Comparison of ENCODE assay signal across 7 mouse cellular contexts in genomic region chr6:30508824-30509223, GRCm38 (mm10). TPM values are rescaled to one million over a fixed set of nuclear protein-coding genes. Genes with fewer than 3 reads are reported as not detected.
A peak's percentile ranks its signal among the peaks of the same experiment; 100 is the strongest.
DNase-seq lines count a peak whose midpoint lies in the region; ATAC-seq and TF ChIP-seq lines count a peak whose summit lies in the region.

No protein-coding gene starts in this region.

- no peak for TF ChIP-seq POLR2A in small intestine, adult 2 months (IDR thresholded peaks at IDR 0.05; ENCODE audit: low read depth, low read length)

- H3K27ac ChIP-seq in lung, postnatal 0 days (ENCODE audit: low read length), result peak overlapping the region; percentile 92
- peak overlapping the region; percentile 97 for H3K27ac ChIP-seq in forebrain, embryonic 11.5 days (ENCODE audit: low read depth, low read length)
- H3K27ac ChIP-seq in limb, embryonic 12.5 days, result peak overlapping the region; percentile 98
- 0 out of 2 replicates have a peak overlapping the region, but pooled peaks have one; percentile 69 for H3K27ac ChIP-seq in small intestine, adult 2 months (ENCODE audit: insufficient read depth, low read depth, low read length)

- WGBS in lung, postnatal 0 days, result 4% methylated on average over 2 of the region's 2 CpGs
- WGBS in forebrain, embryonic 11.5 days, result 5% methylated on average over 2 of the region's 2 CpGs
- WGBS in limb, embryonic 12.5 days, result 10% methylated on average over 2 of the region's 2 CpGs
- 5% methylated on average over 2 of the region's 2 CpGs for WGBS in small intestine, adult 2 months

- H3K4me3 ChIP-seq in lung, postnatal 0 days (ENCODE audit: low read depth, low read length), result peak overlapping the region; percentile 59
- H3K4me3 ChIP-seq in forebrain, embryonic 11.5 days (ENCODE audit: low read depth, low read length), result peak overlapping the region; percentile 53
- peak overlapping the region; percentile 56 for H3K4me3 ChIP-seq in limb, embryonic 12.5 days (replicated peaks)
- H3K4me3 ChIP-seq in small intestine, adult 2 months (ENCODE audit: low read depth, low read length), result peak overlapping the region; percentile 85

- H3K9me3 ChIP-seq in lung, postnatal 0 days (ENCODE audit: low read length), result no peaks in the 10 kb centered on the region
- H3K9me3 ChIP-seq in forebrain, embryonic 11.5 days (ENCODE audit: control insufficient read depth, low read length), result no peaks in the 10 kb centered on the region
- no peaks in the 10 kb centered on the region for H3K9me3 ChIP-seq in limb, embryonic 12.5 days

- peak overlapping the region; percentile 60 for H3K9ac ChIP-seq in lung, postnatal 0 days (replicated peaks; ENCODE audit: low read depth)
- H3K9ac ChIP-seq in forebrain, embryonic 11.5 days (ENCODE audit: low read length), result peak overlapping the region; percentile 95
- peak overlapping the region; percentile 74 for H3K9ac ChIP-seq in limb, embryonic 12.5 days (replicated peaks)

- no peaks in the 10 kb centered on the region for H3K4me1 ChIP-seq in lung, postnatal 0 days (ENCODE audit: insufficient read depth, low read depth, low read length)
- H3K4me1 ChIP-seq in forebrain, embryonic 11.5 days (replicated peaks; ENCODE audit: control insufficient read depth, insufficient read depth, low read length), result peaks cover 4% of the 10 kb centered on the region; the same call in 1 of the 2 replicates
- H3K4me1 ChIP-seq in limb, embryonic 12.5 days (replicated peaks), result peaks cover 7% of the 10 kb centered on the region
- peaks cover 3% of the 10 kb centered on the region; the same call in 1 of the 2 replicates for H3K4me1 ChIP-seq in small intestine, adult 2 months (ENCODE audit: control insufficient read depth, insufficient read depth, insufficient read length, low read length)

- peaks cover 3% of the 10 kb centered on the region; the same call in 1 of the 2 replicates for H3K36me3 ChIP-seq in lung, postnatal 0 days (ENCODE audit: insufficient read depth, low read length)
- peaks cover 9% of the 10 kb centered on the region for H3K36me3 ChIP-seq in forebrain, embryonic 11.5 days (ENCODE audit: control insufficient read depth, insufficient read depth, low read length)
- peaks cover 30% of the 10 kb centered on the region for H3K36me3 ChIP-seq in limb, embryonic 12.5 days
- peaks cover 16% of the 10 kb centered on the region for H3K36me3 ChIP-seq in small intestine, adult 2 months (ENCODE audit: control insufficient read depth, insufficient read depth, low read length)

- no peaks in the 10 kb centered on the region for H3K27me3 ChIP-seq in lung, postnatal 0 days (replicated peaks; ENCODE audit: insufficient read depth, low read length)
- H3K27me3 ChIP-seq in forebrain, embryonic 11.5 days (ENCODE audit: control insufficient read depth, insufficient read depth, low read length), result no peaks in the 10 kb centered on the region
- H3K27me3 ChIP-seq in limb, embryonic 12.5 days, result no peaks in the 10 kb centered on the region
- H3K27me3 ChIP-seq in small intestine, adult 2 months (ENCODE audit: control insufficient read depth, insufficient read depth, low read length), result no peaks in the 10 kb centered on the region

- no peak for TF ChIP-seq EP300 in lung, postnatal 0 days (IDR thresholded peaks at IDR 0.05)

- H3K4me2 ChIP-seq in lung, postnatal 0 days (replicated peaks; ENCODE audit: low read depth, low read length), result peak overlapping the region; percentile 66
- peak overlapping the region; percentile 77 for H3K4me2 ChIP-seq in forebrain, embryonic 11.5 days (ENCODE audit: low read depth, low read length, severe bottlenecking)
- peak overlapping the region; percentile 65 for H3K4me2 ChIP-seq in limb, embryonic 12.5 days

- no peak for DNase-seq in lung, postnatal 0 days (ENCODE audit: low spot score)
- DNase-seq in lung, postnatal 10 days, result no peak
- DNase-seq in forebrain, embryonic 11.5 days (ENCODE audit: low spot score), result no peak
- no peak for DNase-seq in thymus, postnatal 36 days
- no peak for DNase-seq in right cerebral cortex, adult 2 months (ENCODE audit: low spot score in 2 of 2)

- no peak for ATAC-seq in lung, postnatal 0 days
- no peak for ATAC-seq in forebrain, embryonic 11.5 days (replicated peaks; ENCODE audit: low FRiP score)
- no peak for ATAC-seq in limb, embryonic 12.5 days (ENCODE audit: insufficient number of reproducible peaks, insufficient read depth, low FRiP score, low TSS enrichment, low read depth)

- no peak for TF ChIP-seq CTCF in lung, postnatal 0 days (IDR thresholded peaks at IDR 0.05)
- TF ChIP-seq CTCF in small intestine, adult 2 months (IDR thresholded peaks at IDR 0.05; ENCODE audit: extremely low read depth, insufficient read length, insufficient replicate concordance, low read depth, low read length), result no peak

RNA-seq across cellular contexts. Expression of gene Tmem209, which starts 0.8 kb away (rescaled TPM):
- 14.6 TPM in 2 replicates for polyA plus RNA-seq in lung, postnatal 0 days (2015; fragmentation: Nextera tagmentation; extraction: Ambion mirVana)
- polyA plus RNA-seq in forebrain, embryonic 11.5 days (2014; fragmentation: Nextera tagmentation; extraction: Ambion mirVana), result 54.2 and 60.2 TPM in 2 replicates
- polyA plus RNA-seq in limb, embryonic 12.5 days (2016; fragmentation: Nextera tagmentation; extraction: Ambion mirVana), result 36.4 and 39.9 TPM in 2 replicates
- polyA plus RNA-seq in small intestine, adult 2 months (2012; rRNA removed), result 7.3 and 11.4 TPM in 2 replicates

RNA-seq across cellular contexts. Expression of gene Ssmem1, which starts 0.8 kb away (rescaled TPM):
- 0.12 TPM in 1 of 2 replicates, not detected in the other for polyA plus RNA-seq in lung, postnatal 0 days (2015; fragmentation: Nextera tagmentation; extraction: Ambion mirVana)
- polyA plus RNA-seq in forebrain, embryonic 11.5 days (2014; fragmentation: Nextera tagmentation; extraction: Ambion mirVana), result not detected in 2 replicates
- polyA plus RNA-seq in limb, embryonic 12.5 days (2016; fragmentation: Nextera tagmentation; extraction: Ambion mirVana), result 0.50 TPM in 1 of 2 replicates, not detected in the other
- not detected in 2 replicates for polyA plus RNA-seq in small intestine, adult 2 months (2012; rRNA removed)

RNA-seq across cellular contexts. Expression of gene Cpa2, which starts 32.6 kb away (rescaled TPM):
- polyA plus RNA-seq in lung, postnatal 0 days (2015; fragmentation: Nextera tagmentation; extraction: Ambion mirVana), result 2.7 and 3.0 TPM in 2 replicates
- 4.0 TPM in 2 replicates for polyA plus RNA-seq in forebrain, embryonic 11.5 days (2014; fragmentation: Nextera tagmentation; extraction: Ambion mirVana)
- 23.7 and 28.1 TPM in 2 replicates for polyA plus RNA-seq in limb, embryonic 12.5 days (2016; fragmentation: Nextera tagmentation; extraction: Ambion mirVana)
- polyA plus RNA-seq in small intestine, adult 2 months (2012; rRNA removed), result 0.90 and 296 TPM in 2 replicates

RNA-seq across cellular contexts. Expression of gene Cpa4, which starts 59.3 kb away (rescaled TPM):
- polyA plus RNA-seq in lung, postnatal 0 days (2015; fragmentation: Nextera tagmentation; extraction: Ambion mirVana), result 0.05 and 0.07 TPM in 2 replicates
- polyA plus RNA-seq in forebrain, embryonic 11.5 days (2014; fragmentation: Nextera tagmentation; extraction: Ambion mirVana), result 5.4 and 5.6 TPM in 2 replicates
- polyA plus RNA-seq in limb, embryonic 12.5 days (2016; fragmentation: Nextera tagmentation; extraction: Ambion mirVana), result 1.9 TPM in 2 replicates
- polyA plus RNA-seq in small intestine, adult 2 months (2012; rRNA removed), result not detected in 2 replicates
